Mouse (Mus musculus) erythroblast, embryonic 14.5 days (primary cell): ENCODE measurements at regions not wholly inside any gene's neighbourhood (a gene's known extent, or its start where the extent isn't known, plus 50 kb on each side); places are given as distances from the start of the nearest gene placed in this dataset.

Source experiments
- GATA1 ChIP-seq: IDR thresholded peaks from 2 replicates; pipeline ENCODE4 v1.6.1; 2012; ENCODE audit warnings: low read length, inconsistent platforms, mixed read lengths
- TAL1 ChIP-seq: IDR thresholded peaks from 3 replicates; pipeline ENCODE4 v1.6.1; 2012; ENCODE audit warnings: low read length, inconsistent platforms, mixed read lengths

GRCm38 (mm10) chr6:50926313-50926712, 272.1 kb upstream of the Npvf start:
- no peak for TF ChIP-seq GATA1
- TF ChIP-seq TAL1 = no peak
